Mouse (Mus musculus): Measurements from ENCODE around the gene Gm37240. TPM values are rescaled to one million over a fixed set of nuclear protein-coding genes. Genes with fewer than 3 reads are reported as not detected.

The Gm37240 gene
- polyA plus RNA-seq, 1 experiment from 2014 or later = 0.08 TPM

DNA sequence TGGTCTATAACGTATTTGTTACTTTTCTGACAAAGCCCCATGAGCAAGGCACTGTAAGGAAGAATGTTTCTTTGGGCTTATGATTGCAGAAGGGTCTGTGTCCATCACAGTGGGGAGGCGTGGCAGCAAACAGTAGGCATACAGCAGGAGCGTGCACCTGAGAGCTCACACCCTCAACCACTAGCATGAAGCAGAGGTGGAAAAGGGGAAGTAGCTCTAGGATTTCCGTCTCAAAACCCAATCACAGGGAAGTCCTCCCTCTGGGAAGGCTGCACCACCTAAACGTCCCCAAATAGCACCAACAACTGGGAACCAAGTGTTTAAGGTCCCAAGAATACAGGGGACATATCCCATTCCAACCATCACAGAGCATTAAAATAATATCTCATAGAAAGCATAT is 26.3 kb downstream of the Gm37240 start:
- ATAC-seq (ENCODE audit: low FRiP score) = no peak
- no peak overlapping the region for H3K9ac ChIP-seq
- H3K9me3 ChIP-seq = no peaks in the 10 kb centered on the region
- H3K27ac ChIP-seq = no peak overlapping the region
- H3K4me3 ChIP-seq = no peak overlapping the region
- 91% methylated on average over 5 of the region's 5 CpGs for WGBS
- H3K27me3 ChIP-seq = no peaks in the 10 kb centered on the region
- no peaks in the 10 kb centered on the region for H3K4me1 ChIP-seq (replicated peaks)
- no peak overlapping the region for H3K4me2 ChIP-seq
- no peaks in the 10 kb centered on the region for H3K36me3 ChIP-seq

- Histone ChIP-seq H3K4me3 (no peak overlapping the region), H3K9me3 (no peaks in the 10 kb centered on the region), H3K27ac (no peak overlapping the region), H3K4me1 (replicated peaks) (0 out of 2 replicates have a peak, but pooled peaks cover 3% of the 10 kb centered on the region), H3K9ac (no peak overlapping the region), H3K4me2 (no peak overlapping the region), H3K27me3 (no peaks in the 10 kb centered on the region), H3K36me3 (no peaks in the 10 kb centered on the region)
- ATAC-seq (ENCODE audit: low FRiP score) = no peak
- 51% methylated on average over 6 of the region's 6 CpGs for WGBS
Observed at GRCm38 (mm10) chr3:85859311-85859710, 28.0 kb downstream of the Gm37240 start.

- H3K9ac ChIP-seq = no peak overlapping the region
- H3K9me3 ChIP-seq = no peaks in the 10 kb centered on the region
- no peaks in the 10 kb centered on the region for H3K27me3 ChIP-seq
- H3K4me3 ChIP-seq = no peak overlapping the region
- H3K27ac ChIP-seq = no peak overlapping the region
- H3K4me1 ChIP-seq (replicated peaks) = 0 out of 2 replicates have a peak, but pooled peaks cover 3% of the 10 kb centered on the region
- no peak for ATAC-seq (ENCODE audit: low FRiP score)
- WGBS = 77% methylated on average over 11 of the region's 11 CpGs
- no peaks in the 10 kb centered on the region for H3K36me3 ChIP-seq
- H3K4me2 ChIP-seq = no peak overlapping the region
Observed at GRCm38 (mm10) chr3:85858140-85859135, 28.9 kb downstream of the Gm37240 start.

- no peak for ATAC-seq (ENCODE audit: low FRiP score)
Observed at GRCm38 (mm10) chr3:85857083-85857482, 30.2 kb downstream of the Gm37240 start.

DNA sequence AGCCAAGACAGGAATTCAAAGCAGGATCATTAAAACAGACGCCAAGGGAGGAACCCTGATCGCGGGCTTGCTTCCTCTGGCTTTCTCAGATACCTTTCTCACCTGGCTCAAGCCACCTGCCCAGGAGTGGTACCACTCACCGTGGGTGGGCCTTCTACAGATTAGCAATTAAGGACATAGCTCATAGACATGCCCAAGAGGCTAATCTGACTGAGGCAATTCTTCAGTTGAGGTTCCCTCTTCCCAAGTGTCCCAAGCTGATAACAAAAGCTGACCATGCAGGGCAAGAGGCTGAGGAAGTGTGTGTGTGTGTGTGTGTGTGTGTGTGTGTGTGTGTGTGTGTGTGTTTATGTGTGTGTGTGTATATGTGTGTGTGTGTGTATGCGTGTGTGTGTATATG is 31.4 kb downstream of the Gm37240 start:
- Histone ChIP-seq H3K4me3 (no peak overlapping the region), H3K9ac (no peak overlapping the region), H3K4me1 (replicated peaks) (0 out of 2 replicates have a peak, but pooled peaks cover 3% of the 10 kb centered on the region), H3K27me3 (no peaks in the 10 kb centered on the region), H3K27ac (no peak overlapping the region), H3K36me3 (no peaks in the 10 kb centered on the region), H3K9me3 (no peaks in the 10 kb centered on the region), H3K4me2 (no peak overlapping the region)
- WGBS = 91% methylated on average over 5 of the region's 5 CpGs
- ATAC-seq (ENCODE audit: low FRiP score) = no peak

More at GRCm38 (mm10) chr3:85857083-85857482, 30.2 kb downstream of the Gm37240 start:
- no peak overlapping the region for H3K27ac ChIP-seq
- H3K4me2 ChIP-seq = no peak overlapping the region
- 0 out of 2 replicates have a peak, but pooled peaks cover 3% of the 10 kb centered on the region for H3K4me1 ChIP-seq (replicated peaks)
- H3K4me3 ChIP-seq = no peak overlapping the region
- H3K9ac ChIP-seq = no peak overlapping the region
- no peaks in the 10 kb centered on the region for H3K36me3 ChIP-seq
- H3K9me3 ChIP-seq = no peaks in the 10 kb centered on the region
- WGBS = 20% methylated on average over 4 of the region's 4 CpGs
- no peaks in the 10 kb centered on the region for H3K27me3 ChIP-seq

DNA sequence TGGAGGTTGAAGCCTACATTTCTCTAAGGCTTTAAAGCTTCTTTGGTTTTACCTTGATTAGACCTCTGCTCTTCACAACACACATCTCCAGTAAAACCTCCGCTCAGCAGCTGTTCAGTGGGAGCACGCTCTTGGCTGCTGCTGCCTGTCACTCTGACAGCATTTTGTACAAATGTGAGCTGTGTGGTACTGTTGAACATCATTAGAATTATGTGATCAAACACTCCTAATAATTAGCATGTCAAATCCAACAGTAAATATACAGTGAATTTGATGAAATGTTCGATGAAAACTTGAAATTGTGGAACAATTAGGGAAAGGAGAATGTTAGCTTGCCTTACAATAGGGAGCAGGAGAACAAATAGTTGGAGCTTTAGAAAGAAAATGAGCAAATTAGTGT is 32.3 kb downstream of the Gm37240 start:
- Histone ChIP-seq H3K36me3 (no peaks in the 10 kb centered on the region), H3K4me3 (no peak overlapping the region), H3K9ac (no peak overlapping the region), H3K27me3 (no peaks in the 10 kb centered on the region), H3K4me2 (no peak overlapping the region), H3K9me3 (no peaks in the 10 kb centered on the region), H3K27ac (no peak overlapping the region), H3K4me1 (replicated peaks) (0 out of 2 replicates have a peak, but pooled peaks cover 3% of the 10 kb centered on the region)
- WGBS = 86% methylated on average over 3 of the region's 3 CpGs
- ATAC-seq (ENCODE audit: low FRiP score) = no peak

GRCm38 (mm10) chr3:85854143-85854542 is 33.2 kb downstream of the Gm37240 start:
- Histone ChIP-seq H3K36me3 (no peaks in the 10 kb centered on the region), H3K4me1 (replicated peaks) (0 out of 2 replicates have a peak, but pooled peaks cover 3% of the 10 kb centered on the region), H3K4me2 (no peak overlapping the region), H3K27me3 (no peaks in the 10 kb centered on the region), H3K9me3 (no peaks in the 10 kb centered on the region), H3K27ac (no peak overlapping the region), H3K4me3 (no peak overlapping the region), H3K9ac (no peak overlapping the region)
- ATAC-seq (ENCODE audit: low FRiP score) = no peak
- WGBS = 81% methylated on average over 6 of the region's 6 CpGs

GRCm38 (mm10) chr3:85853715-85854114 is 33.6 kb downstream of the Gm37240 start:
- H3K36me3 ChIP-seq = no peaks in the 10 kb centered on the region
- H3K4me1 ChIP-seq (replicated peaks) = 0 out of 2 replicates have a peak, but pooled peaks cover 3% of the 10 kb centered on the region
- no peaks in the 10 kb centered on the region for H3K9me3 ChIP-seq
- no peak for ATAC-seq (ENCODE audit: low FRiP score)
- H3K27me3 ChIP-seq = no peaks in the 10 kb centered on the region
- H3K27ac ChIP-seq = no peak overlapping the region
- no peak overlapping the region for H3K4me3 ChIP-seq
- H3K4me2 ChIP-seq = no peak overlapping the region
- WGBS = 94% methylated on average over 4 of the region's 4 CpGs
- no peak overlapping the region for H3K9ac ChIP-seq

- 0 out of 2 replicates have a peak, but pooled peaks cover 3% of the 10 kb centered on the region for H3K4me1 ChIP-seq (replicated peaks)
- 87% methylated on average over 1 of the region's 1 CpGs for WGBS
- H3K27me3 ChIP-seq = no peaks in the 10 kb centered on the region
- no peak for ATAC-seq (ENCODE audit: low FRiP score)
- no peaks in the 10 kb centered on the region for H3K36me3 ChIP-seq
- no peaks in the 10 kb centered on the region for H3K9me3 ChIP-seq
- H3K27ac ChIP-seq = no peak overlapping the region
- no peak overlapping the region for H3K9ac ChIP-seq
- no peak overlapping the region for H3K4me2 ChIP-seq
- no peak overlapping the region for H3K4me3 ChIP-seq
Observed at GRCm38 (mm10) chr3:85850079-85850478, 37.2 kb downstream of the Gm37240 start.

GRCm38 (mm10) chr3:85846316-85846715 is 41.0 kb downstream of the Gm37240 start:
- ATAC-seq (ENCODE audit: low FRiP score) = no peak
- 86% methylated on average over 1 of the region's 1 CpGs for WGBS
- Histone ChIP-seq H3K4me2 (no peak overlapping the region), H3K4me3 (no peak overlapping the region), H3K36me3 (no peaks in the 10 kb centered on the region), H3K4me1 (replicated peaks) (peaks cover 5% of the 10 kb centered on the region; the same call in 1 of the 2 replicates), H3K9ac (no peak overlapping the region), H3K27ac (no peak overlapping the region), H3K9me3 (no peaks in the 10 kb centered on the region), H3K27me3 (no peaks in the 10 kb centered on the region)

DNA sequence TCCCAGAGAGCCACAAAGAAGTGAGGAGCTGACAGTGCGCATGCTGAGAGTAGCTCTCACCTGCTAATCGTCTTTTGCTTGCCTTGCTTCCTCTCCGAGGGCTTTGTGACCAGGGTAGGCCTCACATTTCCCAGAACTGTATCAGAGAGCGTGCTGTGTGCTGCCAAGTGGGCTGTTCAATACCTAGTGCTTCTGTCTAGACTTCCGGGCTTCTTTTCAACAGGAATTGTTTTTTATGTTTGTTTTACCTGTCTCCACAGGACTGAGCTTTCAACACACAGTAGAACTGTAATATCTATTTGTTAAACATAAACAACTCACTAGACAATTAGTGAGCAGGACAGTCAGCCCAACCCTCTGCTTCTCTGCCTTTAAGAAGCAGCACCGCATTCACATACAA is 42.0 kb downstream of the Gm37240 start:
- no peaks in the 10 kb centered on the region for H3K27me3 ChIP-seq
- no peak overlapping the region for H3K27ac ChIP-seq
- WGBS = 84% methylated on average over 6 of the region's 6 CpGs
- no peak for ATAC-seq (ENCODE audit: low FRiP score)
- no peak overlapping the region for H3K4me3 ChIP-seq
- H3K36me3 ChIP-seq = no peaks in the 10 kb centered on the region
- no peaks in the 10 kb centered on the region for H3K9me3 ChIP-seq
- H3K4me2 ChIP-seq = no peak overlapping the region
- no peak overlapping the region for H3K9ac ChIP-seq
- peaks cover 6% of the 10 kb centered on the region; the same call in 1 of the 2 replicates for H3K4me1 ChIP-seq (replicated peaks)

DNA sequence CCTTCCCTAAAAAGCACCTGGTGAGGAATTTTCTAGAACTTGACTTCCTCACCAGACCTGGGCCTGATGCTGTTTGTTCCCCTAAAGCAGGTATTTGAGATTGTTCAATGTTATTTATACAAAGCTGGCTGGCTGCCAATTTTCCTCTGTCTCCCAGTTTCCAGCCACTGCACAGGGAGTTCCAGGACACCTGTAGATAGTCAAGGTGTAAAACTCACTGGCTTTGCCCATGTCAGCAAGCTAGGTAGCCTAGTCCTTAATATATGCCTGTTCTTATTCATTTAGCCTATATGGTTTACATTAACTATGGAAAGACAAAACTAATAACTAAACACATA is 44.5 kb downstream of the Gm37240 start:
- H3K4me2 ChIP-seq = no peak overlapping the region
- no peak for ATAC-seq (ENCODE audit: low FRiP score)
- no peaks in the 10 kb centered on the region for H3K27me3 ChIP-seq
- H3K9me3 ChIP-seq = no peaks in the 10 kb centered on the region
- H3K4me3 ChIP-seq = no peak overlapping the region
- H3K36me3 ChIP-seq = no peaks in the 10 kb centered on the region
- no peak overlapping the region for H3K27ac ChIP-seq
- no peak overlapping the region for H3K9ac ChIP-seq
- H3K4me1 ChIP-seq (replicated peaks) = peaks cover 6% of the 10 kb centered on the region; the same call in 1 of the 2 replicates
